Mouse (Mus musculus) heart, postnatal 0 days (tissue): ENCODE results near the gene Asb16. TPM values are rescaled to one million over a fixed set of nuclear protein-coding genes. Genes with fewer than 3 reads are reported as not detected.

Experiments
- ATAC-seq: fragments of 200-750 bp; cut with Nextera tagmentation; 2 replicates; pipeline ENCODE4 v1.8.0; 2017; ENCODE audit warnings: low read depth, moderate number of reproducible peaks, moderate library complexity; ENCODE audit not compliant: insufficient read depth
- DNase-seq: peaks from one replicate; pipeline ENCODE4 v3.0.0-alpha.2; 2016; ENCODE audit warnings: low spot score
- H3K27ac ChIP-seq: fragments of 300-500 bp; sonication (generic); 2 replicates; pipeline ENCODE4 v1.5.1; 2014; ENCODE audit warnings: low read depth, mild to moderate bottlenecking
- H3K27me3 ChIP-seq: fragments of 300-500 bp; sonication (generic); 2 replicates; pipeline ENCODE4 v1.6.1; 2014; ENCODE audit warnings: low read length, mixed read lengths; ENCODE audit not compliant: control insufficient read depth, insufficient read depth
- H3K36me3 ChIP-seq: fragments of 300-500 bp; sonication (generic); replicated peaks from 2 replicates; pipeline ENCODE4 v1.6.1; 2014; ENCODE audit warnings: low read length, mixed read lengths; ENCODE audit not compliant: control insufficient read depth, insufficient read depth
- H3K4me1 ChIP-seq: fragments of 300-500 bp; sonication (generic); 2 replicates; pipeline ENCODE4 v1.6.1; 2014; ENCODE audit warnings: antibody characterized with exemption; ENCODE audit not compliant: control insufficient read depth, insufficient read depth
- H3K4me2 ChIP-seq: fragments of 300-500 bp; sonication (generic); 2 replicates; pipeline ENCODE4 v1.6.1; 2014; ENCODE audit warnings: low read depth, mild to moderate bottlenecking, low read length, moderate library complexity
- H3K4me3 ChIP-seq: fragments of 300-500 bp; sonication (generic); 2 replicates; pipeline ENCODE4 v1.5.1; 2014; ENCODE audit warnings: low read depth, low read length
- H3K9ac ChIP-seq: fragments of 300-500 bp; sonication (generic); replicated peaks from 2 replicates; pipeline ENCODE4 v1.6.1; 2014; ENCODE audit warnings: low read depth, low read length, mixed read lengths
- H3K9me3 ChIP-seq: fragments of 300-500 bp; sonication (generic); replicated peaks from 2 replicates; pipeline ENCODE4 v1.6.1; 2016; ENCODE audit warnings: low read length; ENCODE audit not compliant: control insufficient read depth
- CTCF ChIP-seq: IDR thresholded peaks from 2 replicates; pipeline ENCODE4 v1.5.1; 2016; ENCODE audit warnings: antibody characterized with exemption, control low read depth, low read depth
- EP300 ChIP-seq: IDR thresholded peaks from 2 replicates; pipeline ENCODE4 v1.6.1; 2016; ENCODE audit warnings: antibody characterized with exemption, low read depth
- WGBS: fragments of 180-500 bp; shearing (Covaris S2); extraction: QIAGEN DNeasy Blood & Tissue Kit; methylation state at CpG from one replicate; pipeline ENCODE4 v1.1.7; 2014; 5-methylcytosine and 5-hydroxymethylcytosine counted together
- polyA plus RNA-seq: library from polyadenylated mRNA; unstranded; fragments of >200 nt; fragmentation: Nextera tagmentation; extraction: Ambion mirVana; gene quantifications from 2 replicates; pipeline ENCODE4 v1.2.1, GENCODE M21; 2015
- total RNA-seq: library from RNA; depleted of rRNA; stranded (reverse); fragments of >200 nt; gene quantifications from 2 replicates; pipeline ENCODE4 v1.2.3, GENCODE M21; 2014; ENCODE audit warnings: low replicate concordance

Gene Asb16
- total and polyA plus RNA-seq, 2 experiments from 2014 or later = 0.07 to 0.99 TPM

DNA sequence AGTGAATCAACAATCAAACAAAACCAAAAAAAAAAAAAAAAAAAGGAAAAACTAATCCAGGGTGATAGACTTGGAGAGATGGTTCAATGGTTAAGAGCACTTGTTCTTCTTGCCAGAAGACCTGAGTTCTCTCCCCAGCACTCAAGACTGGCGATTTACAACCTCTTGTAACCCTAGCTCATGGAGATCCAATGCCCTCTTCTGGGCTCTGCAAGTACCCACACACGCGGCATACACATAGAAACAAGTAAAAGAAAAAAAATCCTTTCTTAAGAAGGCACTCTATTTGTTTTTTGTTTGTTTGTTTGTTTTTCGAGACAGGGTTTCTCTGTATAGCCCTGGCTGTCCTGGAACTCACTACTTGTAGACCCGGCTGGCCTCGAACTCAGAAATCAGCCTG lies 15.4 kb downstream of the Asb16 start:
- DNase-seq (no peak), ATAC-seq (no peak)
- TF ChIP-seq EP300 (no peak), CTCF (no peak)
- Histone ChIP-seq H3K4me3 (0 out of 2 replicates have a peak overlapping the region, but pooled peaks have one; percentile 84), H3K36me3 (peaks cover 15% of the 10 kb centered on the region), H3K9me3 (no peaks in the 10 kb centered on the region), H3K9ac (no peak overlapping the region), H3K27me3 (no peaks in the 10 kb centered on the region), H3K27ac (peak overlapping the region; percentile 77), H3K4me1 (0 out of 2 replicates have a peak, but pooled peaks cover 6% of the 10 kb centered on the region), H3K4me2 (no peak overlapping the region)
- 94% methylated on average over 6 of the region's 6 CpGs for WGBS

GRCm38 (mm10) chr11:102284501-102285094 lies 16.1 kb downstream of the Asb16 start, which contains the start of gene Tmub2:
Tmub2 (plus strand) TSS chr11:102284931.
- 0 out of 2 replicates have a peak, but pooled peaks cover 6% of the 10 kb centered on the region for H3K4me1 ChIP-seq
- WGBS = under 1% methylated on average over 32 of the region's 32 CpGs
- peak; percentile 95 for ATAC-seq

GRCm38 (mm10) chr11:102285095-102285834 lies 16.7 kb downstream of the Asb16 start:
- WGBS = 3% methylated on average over 31 of the region's 31 CpGs
- Histone ChIP-seq H3K4me3 (peak overlapping the region; percentile 84), H3K27me3 (no peaks in the 10 kb centered on the region), H3K9ac (peak overlapping the region; percentile 80), H3K36me3 (peaks cover 20% of the 10 kb centered on the region), H3K9me3 (no peaks in the 10 kb centered on the region), H3K27ac (peak overlapping the region; percentile 77), H3K4me1 (0 out of 2 replicates have a peak, but pooled peaks cover 6% of the 10 kb centered on the region), H3K4me2 (peak overlapping the region; percentile 76)
- no peak for DNase-seq
- TF ChIP-seq EP300 (no peak), CTCF (no peak)
- peak; percentile 48 for ATAC-seq

More at GRCm38 (mm10) chr11:102284501-102285094, 16.1 kb downstream of the Asb16 start, which contains the start of gene Tmub2:
- H3K9ac ChIP-seq = peak within 1 kb of the TSS; percentile 80
- peaks cover 16% of the 10 kb centered on the region for H3K36me3 ChIP-seq
- H3K4me3 ChIP-seq = peak within 1 kb of the TSS; percentile 84
- H3K27me3 ChIP-seq = no peaks in the 10 kb centered on the region
- 0 out of 2 replicates have a peak, but pooled peaks have one; percentile 0 for TF ChIP-seq CTCF
- no peak for TF ChIP-seq EP300
- DNase-seq = peak; percentile 99
- H3K9me3 ChIP-seq = no peaks in the 10 kb centered on the region
- H3K27ac ChIP-seq = peak within 1 kb of the TSS; percentile 77
- H3K4me2 ChIP-seq = peak within 1 kb of the TSS; percentile 76

DNA sequence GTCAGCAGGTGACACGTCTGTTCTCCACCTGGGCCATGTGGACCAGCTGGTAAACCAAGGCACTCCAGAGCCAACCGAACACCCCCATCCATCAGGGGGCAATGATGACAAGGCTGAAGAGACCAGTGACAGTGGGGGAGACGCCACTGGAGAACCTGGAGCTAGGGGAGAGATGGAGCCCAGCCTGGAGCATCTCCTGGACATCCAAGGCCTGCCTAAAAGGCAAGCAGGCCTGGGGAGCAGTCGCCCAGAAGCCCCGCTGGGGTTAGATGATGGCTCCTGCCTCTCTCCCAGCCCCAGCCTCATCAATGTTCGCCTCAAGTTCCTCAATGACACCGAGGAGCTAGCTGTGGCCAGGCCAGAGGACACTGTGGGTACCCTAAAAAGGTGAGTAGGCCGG lies 18.9 kb downstream of the Asb16 start:
- no peak overlapping the region for H3K9ac ChIP-seq
- WGBS = 93% methylated on average over 8 of the region's 8 CpGs
- peaks cover 42% of the 10 kb centered on the region for H3K36me3 ChIP-seq
- no peak for DNase-seq
- H3K27me3 ChIP-seq = no peaks in the 10 kb centered on the region
- no peak overlapping the region for H3K4me2 ChIP-seq
- no peak overlapping the region for H3K27ac ChIP-seq
- H3K9me3 ChIP-seq = no peaks in the 10 kb centered on the region
- no peak overlapping the region for H3K4me3 ChIP-seq
- ATAC-seq = no peak
- no peak; the same call in 1 of the 2 replicates for TF ChIP-seq CTCF
- TF ChIP-seq EP300 = no peak
- 0 out of 2 replicates have a peak, but pooled peaks cover 6% of the 10 kb centered on the region for H3K4me1 ChIP-seq

GRCm38 (mm10) chr11:102288027-102288804 lies 19.7 kb downstream of the Asb16 start:
- Histone ChIP-seq H3K4me2 (no peak overlapping the region), H3K36me3 (peaks cover 49% of the 10 kb centered on the region), H3K27ac (no peak overlapping the region), H3K4me1 (0 out of 2 replicates have a peak, but pooled peaks cover 6% of the 10 kb centered on the region), H3K27me3 (no peaks in the 10 kb centered on the region), H3K9me3 (no peaks in the 10 kb centered on the region), H3K9ac (0 out of 2 replicates have a peak overlapping the region, but pooled peaks have one; percentile 11), H3K4me3 (no peak overlapping the region)
- TF ChIP-seq CTCF (no peak), EP300 (no peak)
- DNase-seq = no peak
- ATAC-seq = no peak
- WGBS = 81% methylated on average over 8 of the region's 8 CpGs
